ENCODE assay signal across 8 mouse cellular contexts in the genomic region with DNA sequence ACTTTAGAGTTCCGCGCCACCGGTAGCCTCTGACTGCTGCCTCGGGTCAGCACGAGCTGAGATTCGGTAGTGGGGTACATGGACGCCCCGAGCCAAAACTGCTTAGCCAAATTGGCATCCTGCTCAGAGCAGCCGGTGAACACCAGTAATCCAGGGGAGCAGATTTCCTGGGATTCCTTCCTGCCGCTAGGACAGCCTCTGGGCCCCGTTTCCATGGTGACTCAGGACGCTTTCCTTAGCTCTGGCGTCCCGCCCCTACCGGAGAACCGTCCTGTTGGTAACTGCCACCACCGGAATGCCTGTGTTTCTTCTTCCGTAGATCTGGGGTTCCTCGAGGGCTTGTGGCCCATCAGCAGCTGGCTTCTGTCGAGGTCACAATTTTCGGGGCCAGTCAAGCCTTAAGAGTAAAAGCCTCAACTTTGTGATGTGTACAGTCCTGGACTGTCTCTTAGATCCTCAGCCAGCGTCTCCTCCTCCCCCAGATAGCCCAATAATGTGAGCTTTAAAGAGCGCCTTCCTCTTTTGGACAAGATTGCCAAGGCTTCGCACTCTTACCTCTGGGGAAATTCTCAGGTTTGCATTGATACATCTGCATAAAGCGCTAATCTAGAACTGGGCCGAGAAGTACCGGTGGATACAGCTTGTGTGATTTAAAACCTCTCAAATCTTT. TPM values are rescaled to one million over a fixed set of nuclear protein-coding genes. Genes with fewer than 3 reads are reported as not detected.
A peak's percentile ranks its signal among the peaks of the same experiment; 100 is the strongest.
DNase-seq lines count a peak whose midpoint lies in the region; ATAC-seq and TF ChIP-seq lines count a peak whose summit lies in the region.

A gene (minus strand): TSS at position 323 of the 670 bp plus-strand sequence.

- intact Hi-C loops in heart, postnatal 36 days (cut with DNase I): loop anchor here (2.0 kb wide), 1 partner anchor 25 kb away; a partner anchor contains a TSS

- no peak within 1 kb of the TSS for H3K27ac ChIP-seq in embryonic facial prominence, embryonic 15.5 days (replicated peaks)
- no peak within 1 kb of the TSS for H3K27ac ChIP-seq in lung, postnatal 0 days (ENCODE audit: low read length)

- TF ChIP-seq CTCF in lung, postnatal 0 days (IDR thresholded peaks at IDR 0.05): peak; percentile 25; the same call in 1 of the 2 replicates

- H3K36me3 ChIP-seq in embryonic facial prominence, embryonic 15.5 days: no peaks in the 10 kb centered on the region
- H3K36me3 ChIP-seq in lung, postnatal 0 days (ENCODE audit: insufficient read depth, low read length): no peaks in the 10 kb centered on the region

- H3K9me3 ChIP-seq in embryonic facial prominence, embryonic 15.5 days (replicated peaks): no peaks in the 10 kb centered on the region
- H3K9me3 ChIP-seq in lung, postnatal 0 days (ENCODE audit: low read length): no peaks in the 10 kb centered on the region

- 7% methylated on average over 27 of the region's 27 CpGs for WGBS in embryonic facial prominence, embryonic 15.5 days
- 10% methylated on average over 27 of the region's 27 CpGs for WGBS in lung, postnatal 0 days

- H3K9ac ChIP-seq in embryonic facial prominence, embryonic 15.5 days: no peak within 1 kb of the TSS
- no peak within 1 kb of the TSS for H3K9ac ChIP-seq in lung, postnatal 0 days (replicated peaks; ENCODE audit: low read depth)

- H3K4me3 ChIP-seq in embryonic facial prominence, embryonic 15.5 days (replicated peaks): peak within 1 kb of the TSS; percentile 19
- no peak within 1 kb of the TSS for H3K4me3 ChIP-seq in lung, postnatal 0 days (ENCODE audit: low read depth, low read length)

- H3K27me3 ChIP-seq in embryonic facial prominence, embryonic 15.5 days: peaks cover 7% of the 10 kb centered on the region; the same call in 1 of the 2 replicates
- peaks cover 16% of the 10 kb centered on the region for H3K27me3 ChIP-seq in lung, postnatal 0 days (replicated peaks; ENCODE audit: insufficient read depth, low read length)

- TF ChIP-seq EP300 in lung, postnatal 0 days (IDR thresholded peaks at IDR 0.05): no peak

- no peak for ATAC-seq in embryonic facial prominence, embryonic 15.5 days (ENCODE audit: insufficient number of reproducible peaks, low FRiP score, low TSS enrichment, low read depth)
- ATAC-seq in lung, postnatal 0 days: peak; percentile 77

- H3K4me1 ChIP-seq in embryonic facial prominence, embryonic 15.5 days: peaks cover 19% of the 10 kb centered on the region
- H3K4me1 ChIP-seq in lung, postnatal 0 days (ENCODE audit: insufficient read depth, low read depth, low read length): peaks cover 9% of the 10 kb centered on the region; the same call in 1 of the 2 replicates

- DNase-seq in ES-CJ7 (ENCODE audit: low read depth, low spot score): peak; percentile 73
- peak; percentile 73 for DNase-seq in adrenal gland, postnatal 25 days
- DNase-seq in heart, postnatal 36 days: peak; percentile 24 to 29
- DNase-seq in kidney, postnatal 4 days: peak; percentile 72 to 81
- DNase-seq in lung, postnatal 0 days (ENCODE audit: low spot score): peak; percentile 79
- peak; percentile 83 for DNase-seq in retina, postnatal 1 day
- DNase-seq in spleen, adult 12 weeks (ENCODE audit: low spot score): no peak

- H3K4me2 ChIP-seq in embryonic facial prominence, embryonic 15.5 days (replicated peaks): peak within 1 kb of the TSS; percentile 99
- H3K4me2 ChIP-seq in lung, postnatal 0 days (replicated peaks; ENCODE audit: low read depth, low read length): peak within 1 kb of the TSS; percentile 37

RNA-seq across cellular contexts. Expression of the gene that starts here (rescaled TPM):
- total RNA-seq in adrenal gland, postnatal 25 days (2021): 0.46 TPM in 1 of 2 replicates, not detected in the other
- polyA plus RNA-seq in embryonic facial prominence, embryonic 15.5 days (2015; fragmentation: Nextera tagmentation; extraction: Ambion mirVana): 3.9 and 12.7 TPM in 2 replicates
- total RNA-seq in heart, postnatal 36 days (2021): not detected
- polyA plus RNA-seq in lung, postnatal 0 days (2015; fragmentation: Nextera tagmentation; extraction: Ambion mirVana): 6.2 and 8.1 TPM in 2 replicates

Comparison
In these comparisons a context has a peak if more than half of its experiments do, and no peak if none do; other contexts are left out.
1. Peak in DNase-seq in adrenal gland, postnatal 25 days; RNA of the gene not detected or under 1 TPM.
2. Peak in DNase-seq in heart, postnatal 36 days; RNA of the gene not detected or under 1 TPM.